Mouse (Mus musculus) testis, adult 2 months (tissue): ENCODE measurements around the gene Ccdc162.

ENCODE experiments used
- CTCF ChIP-seq: fragments of 200-500 bp; IDR thresholded peaks from 2 replicates; pipeline ENCODE4 v1.5.1; 2012; ENCODE audit warnings: low read depth, mild to moderate bottlenecking, inconsistent platforms, low read length, moderate library complexity; ENCODE audit not compliant: control insufficient read depth, insufficient read depth, insufficient replicate concordance
- POLR2A ChIP-seq: fragments of 200-500 bp; IDR thresholded peaks from 2 replicates; pipeline ENCODE4 v1.6.1; 2012; ENCODE audit warnings: low read depth, mild to moderate bottlenecking, inconsistent platforms, low read length, moderate library complexity; ENCODE audit not compliant: control insufficient read depth

DNA sequence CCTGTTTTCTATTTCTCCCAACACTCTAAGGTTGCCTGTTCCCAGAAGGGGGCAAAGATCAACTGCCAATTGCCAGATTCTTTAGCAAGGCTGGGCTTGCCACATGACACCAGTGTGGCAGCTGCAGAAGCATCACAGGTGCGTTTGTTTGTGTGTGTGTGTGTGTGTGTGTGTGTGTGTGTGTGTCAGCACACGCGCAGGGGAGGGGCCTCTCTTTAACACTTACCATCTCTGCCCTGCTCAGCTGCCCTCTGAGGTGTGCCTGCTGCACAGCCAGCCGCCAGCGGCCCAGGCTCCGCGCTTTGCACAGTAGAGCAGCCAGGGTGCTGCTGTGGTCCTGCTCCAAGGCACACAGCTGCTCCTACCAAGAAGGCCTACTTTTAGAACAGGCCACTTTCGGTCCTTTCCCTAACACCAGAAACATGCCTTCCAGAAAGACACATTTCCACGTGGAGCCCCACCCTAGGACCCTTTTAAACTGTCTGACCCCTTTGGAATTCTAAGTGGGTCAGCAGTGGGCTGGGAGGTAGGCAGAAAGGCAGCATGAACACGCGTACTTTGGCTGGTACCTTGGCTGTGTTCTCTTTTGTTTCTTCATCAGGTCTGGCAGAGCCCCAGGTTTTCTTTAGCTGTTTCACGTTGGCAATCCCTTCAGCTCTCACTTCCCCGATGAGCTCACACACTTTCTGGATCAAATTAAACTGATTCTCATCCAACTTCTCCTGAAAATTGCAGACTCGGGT, 163.4 kb downstream of the Ccdc162 start:
- TF ChIP-seq POLR2A (no peak), CTCF (no peak)
